Mouse (Mus musculus) erythroblast, embryonic 14.5 days (primary cell): ENCODE data around the gene Xxylt1.

Experiments used
- GATA1 ChIP-seq: IDR thresholded peaks from 2 replicates; pipeline ENCODE4 v1.6.1; 2012; ENCODE audit warnings: low read length, inconsistent platforms, mixed read lengths
- TAL1 ChIP-seq: IDR thresholded peaks from 3 replicates; pipeline ENCODE4 v1.6.1; 2012; ENCODE audit warnings: low read length, inconsistent platforms, mixed read lengths

DNA sequence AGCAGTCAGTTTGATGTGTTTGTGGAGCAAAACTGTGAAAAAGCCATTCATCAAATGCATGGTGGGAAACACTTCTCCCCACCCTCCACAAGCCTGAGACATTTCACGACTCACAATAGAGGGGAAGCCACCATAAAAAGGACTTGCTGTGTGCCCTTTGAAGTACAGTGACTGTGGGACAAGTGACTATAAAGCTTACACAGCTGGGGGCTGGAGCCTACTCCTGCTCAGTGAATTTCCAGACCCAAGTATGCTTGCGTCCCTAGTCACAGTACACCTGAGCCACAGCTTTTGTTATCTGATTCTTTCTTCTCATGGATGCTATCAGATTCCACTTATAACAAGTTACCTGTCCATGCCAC is 76.9 kb downstream of the Xxylt1 start:
- TF ChIP-seq GATA1 (no peak), TAL1 (no peak)
